Mouse (Mus musculus): ENCODE results near the gene Acss3. TPM values are rescaled to one million over a fixed set of nuclear protein-coding genes. Genes with fewer than 3 reads are reported as not detected.
A peak's percentile ranks its signal among the peaks of the same experiment; 100 is the strongest.

Gene Acss3
- polyA plus RNA-seq, 1 experiment from 2014 or later = 1.9 TPM

DNA sequence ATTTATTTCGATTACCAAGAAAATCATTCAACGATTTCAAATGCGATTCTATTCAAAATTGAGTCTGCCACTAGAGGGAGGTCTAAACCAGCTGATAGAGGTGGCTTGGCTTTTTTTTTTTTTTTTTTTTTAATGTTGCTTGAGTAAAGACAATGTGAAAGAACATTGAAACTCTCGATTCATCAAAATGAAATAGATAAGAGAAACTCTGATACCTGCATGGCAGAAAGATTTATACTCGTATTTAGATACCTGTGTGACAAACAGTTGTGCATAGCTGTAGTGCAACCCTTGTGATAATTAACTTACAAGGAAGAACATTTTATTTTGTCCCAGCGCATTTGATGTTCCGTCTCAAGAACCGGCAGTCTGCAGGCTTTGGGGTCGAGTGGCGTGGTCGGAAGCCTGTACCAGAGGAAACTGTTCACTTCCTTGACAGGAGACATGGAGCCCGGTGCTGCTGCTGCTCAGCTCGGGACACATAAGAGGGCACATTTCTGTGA lies 190.8 kb downstream of the Acss3 start:
- Histone ChIP-seq H3K27ac (ENCODE audit: low read depth) (no peak overlapping the region), H3K4me3 (ENCODE audit: low read depth, low read length) (no peak overlapping the region), H3K9me3 (ENCODE audit: low read length) (no peaks in the 10 kb centered on the region), H3K4me1 (ENCODE audit: insufficient read depth) (no peaks in the 10 kb centered on the region), H3K36me3 (replicated peaks; ENCODE audit: insufficient read depth, low read length) (no peaks in the 10 kb centered on the region), H3K27me3 (ENCODE audit: insufficient read depth, low read length) (no peaks in the 10 kb centered on the region), H3K4me2 (ENCODE audit: low read depth, low read length) (peak overlapping the region; percentile 43), H3K9ac (replicated peaks) (no peak overlapping the region)
- 27% methylated on average over 13 of the region's 13 CpGs for WGBS (ENCODE audit: insufficient replicate concordance)
- DNase-seq (no peak), ATAC-seq (no peak)
- TF ChIP-seq CTCF (IDR thresholded peaks at IDR 0.05; ENCODE audit: low read depth) (peak; percentile 58), EP300 (IDR thresholded peaks at IDR 0.05; ENCODE audit: low read depth) (no peak)

DNA sequence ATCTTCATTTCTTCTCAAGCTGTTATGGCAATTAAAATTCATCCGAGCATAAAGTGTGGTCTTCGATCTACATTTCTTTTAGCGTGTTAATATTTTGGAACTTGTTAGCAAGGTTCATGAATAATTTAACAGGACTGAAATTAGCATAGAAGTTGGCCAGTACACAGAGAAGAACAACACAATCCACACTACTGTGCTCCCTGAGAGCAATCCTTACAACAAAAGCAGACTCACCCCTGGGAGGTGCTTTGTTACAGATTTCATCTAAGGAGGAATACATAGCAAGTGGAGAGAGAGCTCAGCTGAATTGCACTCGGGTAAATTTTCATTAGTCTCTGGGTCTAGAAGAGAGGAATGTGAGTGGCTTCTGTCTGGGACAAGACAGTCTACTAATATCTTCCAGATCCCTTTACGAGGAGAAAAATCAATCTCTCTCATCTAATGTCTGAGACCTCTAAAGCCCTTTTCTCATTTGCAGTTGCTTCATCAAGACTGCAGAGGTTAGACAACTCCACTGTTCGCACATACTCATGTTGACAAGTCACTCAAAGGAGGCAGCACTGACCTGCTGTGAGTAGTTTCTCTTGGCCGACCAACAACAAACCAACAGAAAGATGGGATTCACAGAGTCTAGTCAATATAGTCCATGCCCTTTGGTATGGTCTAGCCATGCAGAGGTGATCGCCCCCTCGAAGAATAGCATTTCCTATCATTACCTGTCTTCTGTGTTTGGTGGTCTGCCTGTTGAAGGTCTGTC lies 194.7 kb downstream of the Acss3 start:
- H3K4me3 ChIP-seq (ENCODE audit: low read depth, low read length) = no peak overlapping the region
- 69% methylated on average over 9 of the region's 9 CpGs for WGBS (ENCODE audit: insufficient replicate concordance)
- H3K36me3 ChIP-seq (replicated peaks; ENCODE audit: insufficient read depth, low read length) = no peaks in the 10 kb centered on the region
- H3K4me2 ChIP-seq (ENCODE audit: low read depth, low read length) = no peak overlapping the region
- no peaks in the 10 kb centered on the region for H3K9me3 ChIP-seq (ENCODE audit: low read length)
- H3K27me3 ChIP-seq (ENCODE audit: insufficient read depth, low read length) = no peaks in the 10 kb centered on the region
- no peak overlapping the region for H3K27ac ChIP-seq (ENCODE audit: low read depth)
- no peak overlapping the region for H3K9ac ChIP-seq (replicated peaks)
- ATAC-seq (no peak), DNase-seq (no peak)
- TF ChIP-seq EP300 (IDR thresholded peaks at IDR 0.05; ENCODE audit: low read depth) (no peak), CTCF (IDR thresholded peaks at IDR 0.05; ENCODE audit: low read depth) (no peak)
- no peaks in the 10 kb centered on the region for H3K4me1 ChIP-seq (ENCODE audit: insufficient read depth)

DNA sequence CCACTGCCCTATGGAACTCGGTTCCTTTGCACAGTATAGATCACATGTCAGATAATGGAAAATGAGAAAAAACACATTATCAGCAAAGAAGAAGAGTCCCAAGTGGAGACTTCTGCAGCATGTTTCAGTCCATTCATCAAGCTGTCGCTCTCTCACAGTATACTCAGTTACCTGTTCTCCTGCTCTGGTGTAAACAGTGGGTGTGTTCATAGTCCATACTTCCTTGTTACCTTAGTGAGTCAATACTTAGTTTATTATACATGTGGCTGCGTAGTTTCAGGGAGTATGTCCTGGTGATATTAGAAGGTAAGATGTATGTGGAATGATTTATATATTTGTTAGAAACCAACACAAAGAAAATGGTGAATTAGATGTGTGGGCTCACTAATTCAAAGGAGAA lies 198.7 kb downstream of the Acss3 start:
- Histone ChIP-seq H3K27me3 (ENCODE audit: insufficient read depth, low read length) (no peaks in the 10 kb centered on the region), H3K9ac (replicated peaks) (no peak overlapping the region), H3K27ac (ENCODE audit: low read depth) (no peak overlapping the region), H3K4me3 (ENCODE audit: low read depth, low read length) (no peak overlapping the region), H3K36me3 (replicated peaks; ENCODE audit: insufficient read depth, low read length) (no peaks in the 10 kb centered on the region), H3K9me3 (ENCODE audit: low read length) (no peaks in the 10 kb centered on the region), H3K4me1 (ENCODE audit: insufficient read depth) (no peaks in the 10 kb centered on the region), H3K4me2 (ENCODE audit: low read depth, low read length) (no peak overlapping the region)
- no peak for ATAC-seq
- 67% methylated on average over 3 of the region's 3 CpGs for WGBS (ENCODE audit: insufficient replicate concordance)
- TF ChIP-seq CTCF (IDR thresholded peaks at IDR 0.05; ENCODE audit: low read depth) = no peak
- TF ChIP-seq EP300 (IDR thresholded peaks at IDR 0.05; ENCODE audit: low read depth) = no peak
- DNase-seq = no peak

GRCm38 (mm10) chr10:106924334-106924733 lies 199.1 kb downstream of the Acss3 start:
- Histone ChIP-seq H3K27me3 (ENCODE audit: insufficient read depth, low read length) (no peaks in the 10 kb centered on the region), H3K9me3 (ENCODE audit: low read length) (no peaks in the 10 kb centered on the region), H3K4me2 (ENCODE audit: low read depth, low read length) (no peak overlapping the region), H3K9ac (replicated peaks) (no peak overlapping the region), H3K36me3 (replicated peaks; ENCODE audit: insufficient read depth, low read length) (no peaks in the 10 kb centered on the region), H3K4me3 (ENCODE audit: low read depth, low read length) (no peak overlapping the region), H3K27ac (ENCODE audit: low read depth) (no peak overlapping the region), H3K4me1 (ENCODE audit: insufficient read depth) (no peaks in the 10 kb centered on the region)
- ATAC-seq (no peak), DNase-seq (no peak)
- no peak for TF ChIP-seq EP300 (IDR thresholded peaks at IDR 0.05; ENCODE audit: low read depth)
- no peak for TF ChIP-seq CTCF (IDR thresholded peaks at IDR 0.05; ENCODE audit: low read depth)
- WGBS (ENCODE audit: insufficient replicate concordance) = 78% methylated on average over 5 of the region's 5 CpGs

GRCm38 (mm10) chr10:106914822-106915221 lies 208.6 kb downstream of the Acss3 start:
- Histone ChIP-seq H3K27ac (ENCODE audit: low read depth) (no peak overlapping the region), H3K27me3 (ENCODE audit: insufficient read depth, low read length) (no peaks in the 10 kb centered on the region), H3K4me2 (ENCODE audit: low read depth, low read length) (no peak overlapping the region), H3K9me3 (ENCODE audit: low read length) (no peaks in the 10 kb centered on the region), H3K4me1 (ENCODE audit: insufficient read depth) (no peaks in the 10 kb centered on the region), H3K9ac (replicated peaks) (no peak overlapping the region), H3K36me3 (replicated peaks; ENCODE audit: insufficient read depth, low read length) (no peaks in the 10 kb centered on the region), H3K4me3 (ENCODE audit: low read depth, low read length) (no peak overlapping the region)
- no peak for ATAC-seq
- DNase-seq = no peak
- no peak for TF ChIP-seq EP300 (IDR thresholded peaks at IDR 0.05; ENCODE audit: low read depth)
- TF ChIP-seq CTCF (IDR thresholded peaks at IDR 0.05; ENCODE audit: low read depth) = no peak

DNA sequence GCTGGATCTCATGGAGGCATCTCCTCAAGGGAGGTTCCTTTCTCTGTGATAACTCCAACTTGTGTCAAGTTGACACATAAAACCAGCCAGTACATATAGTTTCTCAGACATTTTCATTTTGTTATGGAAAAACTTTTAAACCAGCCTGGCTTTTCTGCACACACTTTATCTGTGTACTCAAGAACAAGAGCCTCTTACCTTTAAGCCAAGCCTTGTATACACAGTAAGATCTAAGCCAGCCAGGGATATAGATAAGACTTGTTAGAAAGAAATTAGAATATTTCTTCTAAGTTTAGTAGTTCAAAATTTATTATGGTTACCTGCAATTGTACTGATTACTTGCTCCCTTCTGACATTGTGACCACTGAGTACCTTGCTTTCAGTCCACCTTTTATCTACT lies 209.2 kb downstream of the Acss3 start:
- H3K36me3 ChIP-seq (replicated peaks; ENCODE audit: insufficient read depth, low read length) = no peaks in the 10 kb centered on the region
- no peak overlapping the region for H3K9ac ChIP-seq (replicated peaks)
- no peak for TF ChIP-seq CTCF (IDR thresholded peaks at IDR 0.05; ENCODE audit: low read depth)
- TF ChIP-seq EP300 (IDR thresholded peaks at IDR 0.05; ENCODE audit: low read depth) = no peak
- H3K4me1 ChIP-seq (ENCODE audit: insufficient read depth) = no peaks in the 10 kb centered on the region
- no peaks in the 10 kb centered on the region for H3K9me3 ChIP-seq (ENCODE audit: low read length)
- DNase-seq (no peak), ATAC-seq (no peak)
- no peaks in the 10 kb centered on the region for H3K27me3 ChIP-seq (ENCODE audit: insufficient read depth, low read length)
- no peak overlapping the region for H3K4me2 ChIP-seq (ENCODE audit: low read depth, low read length)
- H3K27ac ChIP-seq (ENCODE audit: low read depth) = no peak overlapping the region
- H3K4me3 ChIP-seq (ENCODE audit: low read depth, low read length) = no peak overlapping the region

All from liver, postnatal 0 days (tissue).